Mouse (Mus musculus): ENCODE results near the gene Plscr3.
A peak's percentile ranks its signal among the peaks of the same experiment; 100 is the strongest.

The Plscr3 gene

DNA sequence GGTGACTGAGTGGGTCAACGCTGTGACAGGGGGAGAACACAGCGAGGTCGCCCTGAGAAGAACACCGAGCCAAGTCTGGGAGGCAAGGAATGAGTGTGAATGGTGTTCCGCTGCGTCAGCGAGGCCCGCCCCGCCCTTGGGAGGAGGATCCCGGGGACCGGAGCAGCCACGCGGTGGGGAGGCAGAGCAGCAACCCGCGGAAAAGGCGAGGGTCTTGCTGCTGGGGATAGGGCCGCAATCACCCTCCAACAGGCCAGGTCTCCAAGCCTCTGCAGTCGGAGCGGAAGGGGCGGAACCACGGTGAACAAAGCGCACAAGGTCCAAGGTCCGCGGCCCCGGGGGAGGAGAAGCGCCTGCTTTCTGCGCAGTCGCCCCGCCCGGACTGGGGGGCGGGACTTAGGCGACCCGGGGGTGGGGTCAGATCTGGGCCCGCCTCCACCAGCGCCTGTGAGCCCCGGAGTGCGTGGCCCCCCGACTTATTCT lies at the start of gene Plscr3:
TSS of gene Plscr3 (plus strand) at position 179 of the 483 bp plus-strand sequence.
- peak; percentile 89 for DNase-seq (ENCODE audit: low read depth, low spot score)
- Histone ChIP-seq H3K36me3 (ENCODE audit: control insufficient read depth, insufficient read depth, low read length, poor library complexity, severe bottlenecking) (no peaks in the 10 kb centered on the region), H3K27me3 (ENCODE audit: control insufficient read depth, insufficient read depth, low read length, poor library complexity, severe bottlenecking) (no peaks in the 10 kb centered on the region)

GRCm38 (mm10) chr11:69797924-69798323 lies 48.3 kb upstream of the Plscr3 start:
- no peaks in the 10 kb centered on the region for H3K36me3 ChIP-seq (ENCODE audit: control insufficient read depth, insufficient read depth, low read length, poor library complexity, severe bottlenecking)
- no peaks in the 10 kb centered on the region for H3K27me3 ChIP-seq (ENCODE audit: control insufficient read depth, insufficient read depth, low read length, poor library complexity, severe bottlenecking)
- DNase-seq (ENCODE audit: low read depth, low spot score): no peak

- Histone ChIP-seq H3K36me3 (ENCODE audit: control insufficient read depth, insufficient read depth, low read length, poor library complexity, severe bottlenecking) (no peaks in the 10 kb centered on the region), H3K27me3 (ENCODE audit: control insufficient read depth, insufficient read depth, low read length, poor library complexity, severe bottlenecking) (no peaks in the 10 kb centered on the region)
- peak; percentile 78 for DNase-seq (ENCODE audit: low read depth, low spot score)
Observed at GRCm38 (mm10) chr11:69799394-69800137, 46.6 kb upstream of the Plscr3 start.

GRCm38 (mm10) chr11:69800138-69800391 lies 46.1 kb upstream of the Plscr3 start:
- peak; percentile 52 for DNase-seq (ENCODE audit: low read depth, low spot score)
- Histone ChIP-seq H3K36me3 (ENCODE audit: control insufficient read depth, insufficient read depth, low read length, poor library complexity, severe bottlenecking) (no peaks in the 10 kb centered on the region), H3K27me3 (ENCODE audit: control insufficient read depth, insufficient read depth, low read length, poor library complexity, severe bottlenecking) (no peaks in the 10 kb centered on the region)

GRCm38 (mm10) chr11:69800392-69801197 lies 45.6 kb upstream of the Plscr3 start:
- Histone ChIP-seq H3K27me3 (ENCODE audit: control insufficient read depth, insufficient read depth, low read length, poor library complexity, severe bottlenecking) (no peaks in the 10 kb centered on the region), H3K36me3 (ENCODE audit: control insufficient read depth, insufficient read depth, low read length, poor library complexity, severe bottlenecking) (no peaks in the 10 kb centered on the region)
- DNase-seq (ENCODE audit: low read depth, low spot score): peak; percentile 31

- H3K27me3 ChIP-seq (ENCODE audit: control insufficient read depth, insufficient read depth, low read length, poor library complexity, severe bottlenecking): no peaks in the 10 kb centered on the region
- no peaks in the 10 kb centered on the region for H3K36me3 ChIP-seq (ENCODE audit: control insufficient read depth, insufficient read depth, low read length, poor library complexity, severe bottlenecking)
- DNase-seq (ENCODE audit: low read depth, low spot score): peak; percentile 23
Observed at GRCm38 (mm10) chr11:69801379-69801977, 44.7 kb upstream of the Plscr3 start, which contains the start of gene Fgf11. Gene Fgf11 (minus strand): TSS chr11:69801857.

GRCm38 (mm10) chr11:69802648-69803105 lies 43.5 kb upstream of the Plscr3 start:
- no peaks in the 10 kb centered on the region for H3K36me3 ChIP-seq (ENCODE audit: control insufficient read depth, insufficient read depth, low read length, poor library complexity, severe bottlenecking)
- no peaks in the 10 kb centered on the region for H3K27me3 ChIP-seq (ENCODE audit: control insufficient read depth, insufficient read depth, low read length, poor library complexity, severe bottlenecking)
- DNase-seq (ENCODE audit: low read depth, low spot score): peak; percentile 43

GRCm38 (mm10) chr11:69803328-69803727 lies 42.8 kb upstream of the Plscr3 start:
- DNase-seq (ENCODE audit: low read depth, low spot score): no peak
- H3K27me3 ChIP-seq (ENCODE audit: control insufficient read depth, insufficient read depth, low read length, poor library complexity, severe bottlenecking): no peaks in the 10 kb centered on the region

DNA sequence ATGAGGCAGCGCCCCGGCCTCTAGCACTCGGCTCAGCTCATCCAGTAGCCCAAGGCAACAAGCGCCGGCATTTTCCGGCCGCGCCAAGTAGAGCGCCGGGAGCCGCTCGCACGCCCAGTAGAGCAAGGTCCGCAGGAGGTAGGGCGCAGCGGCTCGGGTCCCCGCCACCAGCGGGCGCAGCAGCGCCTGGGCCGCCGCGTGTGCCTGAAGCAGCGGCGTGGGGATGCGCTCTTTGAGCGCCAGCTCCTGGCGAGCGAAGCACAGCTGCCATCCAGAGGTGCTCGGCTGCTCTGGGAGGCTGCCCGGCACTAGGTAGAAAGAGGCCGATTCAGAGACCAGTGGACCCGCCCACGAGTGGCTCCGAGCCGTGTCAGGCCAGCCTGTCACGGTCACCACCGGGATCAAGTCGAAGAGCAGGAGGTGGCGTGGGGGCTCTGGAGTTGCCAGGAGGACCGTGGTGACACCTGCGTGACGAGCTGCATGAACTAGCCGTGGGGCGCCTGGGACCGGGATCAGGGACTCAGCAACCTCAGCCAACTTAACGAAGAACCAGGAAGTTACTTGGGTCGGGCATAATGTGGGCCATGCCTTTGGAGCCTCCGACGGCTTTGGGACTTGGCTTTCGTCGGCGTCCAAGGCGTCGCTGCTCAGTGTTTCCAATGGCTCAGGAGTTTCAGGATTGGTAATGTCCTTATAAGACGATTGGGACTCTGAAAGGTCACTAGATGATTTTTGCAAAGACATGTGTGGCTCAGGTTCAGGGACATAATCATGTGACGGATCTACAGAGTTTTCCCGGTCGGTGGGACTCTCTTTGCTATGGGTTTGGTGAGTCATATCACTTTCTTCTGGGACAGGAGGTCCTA lies 42.2 kb upstream of the Plscr3 start:
- Histone ChIP-seq H3K27me3 (ENCODE audit: control insufficient read depth, insufficient read depth, low read length, poor library complexity, severe bottlenecking) (no peaks in the 10 kb centered on the region), H3K36me3 (ENCODE audit: control insufficient read depth, insufficient read depth, low read length, poor library complexity, severe bottlenecking) (no peaks in the 10 kb centered on the region)
- peak; percentile 83 for DNase-seq (ENCODE audit: low read depth, low spot score)

More at GRCm38 (mm10) chr11:69803328-69803727, 42.8 kb upstream of the Plscr3 start:
- H3K36me3 ChIP-seq (ENCODE audit: control insufficient read depth, insufficient read depth, low read length, poor library complexity, severe bottlenecking): no peaks in the 10 kb centered on the region

DNA sequence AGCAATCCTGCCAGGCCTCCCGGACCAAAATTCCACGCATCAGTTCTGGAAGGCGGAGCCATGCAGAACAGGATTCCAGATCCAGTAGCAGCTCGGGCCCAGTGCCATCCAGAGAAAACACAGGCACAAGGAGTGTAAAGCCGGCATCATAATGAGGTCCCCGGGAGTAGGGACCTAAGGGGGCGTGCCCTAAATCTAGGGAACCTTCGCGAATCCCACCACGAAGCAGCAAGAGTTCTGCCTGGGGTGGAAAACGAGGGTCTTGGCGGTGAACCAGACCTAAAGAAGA lies 41.6 kb upstream of the Plscr3 start:
- DNase-seq (ENCODE audit: low read depth, low spot score): no peak
- Histone ChIP-seq H3K27me3 (ENCODE audit: control insufficient read depth, insufficient read depth, low read length, poor library complexity, severe bottlenecking) (no peaks in the 10 kb centered on the region), H3K36me3 (ENCODE audit: control insufficient read depth, insufficient read depth, low read length, poor library complexity, severe bottlenecking) (no peaks in the 10 kb centered on the region)

GRCm38 (mm10) chr11:69804972-69805909 lies 40.9 kb upstream of the Plscr3 start, which contains the start of gene Tmem102:
Gene Tmem102 (minus strand): TSS chr11:69805624.
- Histone ChIP-seq H3K27me3 (ENCODE audit: control insufficient read depth, insufficient read depth, low read length, poor library complexity, severe bottlenecking) (no peaks in the 10 kb centered on the region), H3K36me3 (ENCODE audit: control insufficient read depth, insufficient read depth, low read length, poor library complexity, severe bottlenecking) (no peaks in the 10 kb centered on the region)
- peak; percentile 19 for DNase-seq (ENCODE audit: low read depth, low spot score)

- no peak for DNase-seq (ENCODE audit: low read depth, low spot score)
- no peaks in the 10 kb centered on the region for H3K27me3 ChIP-seq (ENCODE audit: control insufficient read depth, insufficient read depth, low read length, poor library complexity, severe bottlenecking)
Observed at GRCm38 (mm10) chr11:69806378-69806777, 39.8 kb upstream of the Plscr3 start.

DNA sequence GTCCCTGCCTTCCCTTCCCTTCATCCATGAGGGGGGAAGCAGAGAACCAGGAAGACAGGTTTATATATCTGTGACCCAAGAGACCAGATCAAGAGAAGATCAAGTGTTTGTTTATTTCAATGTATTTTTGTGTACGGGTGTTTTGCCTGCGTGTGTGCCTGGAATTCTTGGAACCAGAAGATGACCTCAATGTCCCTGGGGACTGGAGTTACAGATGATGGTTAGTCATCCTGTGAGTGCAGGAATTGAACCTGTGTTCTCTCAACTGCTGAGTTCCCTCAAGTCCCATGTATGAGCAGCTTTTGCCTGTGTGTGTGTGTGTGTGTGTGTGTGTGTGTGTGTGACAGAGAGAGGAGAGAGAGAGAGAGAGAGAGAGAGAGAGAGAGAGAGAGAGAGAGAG lies 38.5 kb upstream of the Plscr3 start:
- DNase-seq (ENCODE audit: low read depth, low spot score): no peak
- Histone ChIP-seq H3K27me3 (ENCODE audit: control insufficient read depth, insufficient read depth, low read length, poor library complexity, severe bottlenecking) (no peaks in the 10 kb centered on the region), H3K36me3 (ENCODE audit: control insufficient read depth, insufficient read depth, low read length, poor library complexity, severe bottlenecking) (no peaks in the 10 kb centered on the region)

More at GRCm38 (mm10) chr11:69806378-69806777, 39.8 kb upstream of the Plscr3 start:
- no peaks in the 10 kb centered on the region for H3K36me3 ChIP-seq (ENCODE audit: control insufficient read depth, insufficient read depth, low read length, poor library complexity, severe bottlenecking)
